Mouse (Mus musculus) ES-Bruce4 (cell line): Measurements from ENCODE around the gene Sgk2. TPM values are rescaled to one million over a fixed set of nuclear protein-coding genes. Genes with fewer than 3 reads are reported as not detected.
"Not testable (repeated sequence)": the region's sequence is repeated elsewhere in the genome, so short reads cannot be mapped to it uniquely, and the experiment has no call there.

Source experiments
- H3K27ac ChIP-seq: 2 replicates; pipeline ENCODE4 v1.5.1; 2012; ENCODE audit warnings: low read length, inconsistent platforms; ENCODE audit not compliant: insufficient read depth
- H3K27me3 ChIP-seq: 2 replicates; pipeline ENCODE4 v1.6.1; 2012; ENCODE audit warnings: mild to moderate bottlenecking, low read length, inconsistent platforms; ENCODE audit not compliant: control insufficient read depth, poor library complexity, insufficient read depth, severe bottlenecking
- H3K36me3 ChIP-seq: 2 replicates; pipeline ENCODE4 v1.6.1; 2012; ENCODE audit warnings: inconsistent platforms, mild to moderate bottlenecking, low read length, moderate library complexity; ENCODE audit not compliant: control insufficient read depth, poor library complexity, insufficient read depth, severe bottlenecking
- H3K4me1 ChIP-seq: one replicate; pipeline ENCODE4 v1.8.1; 2011; ENCODE audit warnings: low read length; ENCODE audit not compliant: control insufficient read depth, insufficient read depth
- H3K4me3 ChIP-seq: 2 replicates; pipeline ENCODE4 v1.5.1; 2011; ENCODE audit warnings: low read depth, mild to moderate bottlenecking, low read length
- H3K9ac ChIP-seq: 2 replicates; pipeline ENCODE4 v1.6.1; 2012; ENCODE audit warnings: low read depth, mild to moderate bottlenecking, inconsistent platforms; ENCODE audit not compliant: poor library complexity, severe bottlenecking
- H3K9me3 ChIP-seq: replicated peaks from 2 replicates; pipeline ENCODE4 v1.6.1; 2012; ENCODE audit warnings: mild to moderate bottlenecking, low read length, inconsistent platforms; ENCODE audit not compliant: control insufficient read depth, poor library complexity, insufficient read depth, severe bottlenecking
- CTCF ChIP-seq: IDR thresholded peaks from one replicate; pipeline ENCODE4 v1.8.1; 2011; ENCODE audit warnings: low read depth, low read length
- EP300 ChIP-seq: IDR thresholded peaks from 2 replicates; pipeline ENCODE4 v1.6.1; 2011; ENCODE audit warnings: low read depth, low read length; ENCODE audit not compliant: insufficient read depth
- POLR2A ChIP-seq: IDR thresholded peaks from one replicate; pipeline ENCODE4 v1.8.1; 2011; ENCODE audit warnings: low read length; ENCODE audit not compliant: insufficient read depth
- polyA plus RNA-seq: library from polyadenylated mRNA; stranded (reverse); fragments of >200 nt; gene quantifications from 2 replicates; pipeline ENCODE4 v1.2.4, GENCODE M21; 2011; ENCODE audit warnings: low read depth; ENCODE audit not compliant: missing spikeins, insufficient read depth, insufficient read length

Gene Sgk2
- polyA plus RNA-seq, 1 experiment: 0.66 TPM

DNA sequence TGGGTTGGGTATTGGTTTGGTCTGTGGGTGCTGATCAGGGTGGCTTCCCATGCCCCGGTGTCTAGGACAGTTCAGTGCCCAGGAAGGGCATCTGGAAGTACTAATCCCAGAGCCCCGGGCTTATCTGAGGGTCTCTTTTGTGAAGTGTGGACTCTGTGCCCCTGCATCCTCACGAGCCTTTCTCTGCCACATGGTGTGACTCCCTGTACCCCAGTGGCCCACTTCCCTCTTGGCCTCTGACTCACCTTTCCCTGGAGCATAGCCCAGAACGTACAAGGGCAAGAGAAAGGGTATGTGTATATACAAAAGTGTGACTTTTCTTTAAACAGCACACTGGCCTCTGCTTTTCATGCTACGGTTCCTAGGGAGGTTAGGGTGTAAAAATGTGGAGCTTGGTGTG lies 68.6 kb downstream of the Sgk2 start:
- no peaks in the 10 kb centered on the region for H3K27me3 ChIP-seq
- H3K9ac ChIP-seq: peak overlapping the region; percentile 96
- peaks cover 25% of the 10 kb centered on the region for H3K36me3 ChIP-seq
- peak overlapping the region; percentile 100 for H3K4me3 ChIP-seq
- TF ChIP-seq POLR2A (no peak), CTCF (no peak), EP300 (no peak)
- no peaks in the 10 kb centered on the region for H3K4me1 ChIP-seq
- no peaks in the 10 kb centered on the region for H3K9me3 ChIP-seq
- peak overlapping the region; percentile 63 for H3K27ac ChIP-seq

DNA sequence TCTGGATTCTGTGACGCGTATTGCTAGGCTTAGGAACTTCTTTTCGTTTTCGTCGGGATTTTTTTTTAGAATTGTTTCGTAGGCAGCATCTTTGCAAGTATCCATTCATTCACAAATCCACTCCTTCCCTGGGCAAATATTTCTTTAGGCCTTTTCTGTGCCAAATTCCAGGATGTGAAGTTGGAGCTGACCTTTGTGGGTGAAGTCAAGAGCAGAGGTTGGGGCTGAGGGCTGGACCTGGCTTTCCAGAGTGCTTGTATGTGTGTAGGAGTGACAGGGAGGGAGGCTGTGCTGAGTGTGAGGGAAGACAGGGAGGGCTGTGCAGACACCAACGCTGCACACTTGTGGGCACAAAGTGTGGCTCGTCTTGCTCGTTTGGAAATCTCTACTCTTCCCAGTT lies 69.5 kb downstream of the Sgk2 start:
- Histone ChIP-seq H3K27ac (peak overlapping the region; percentile 63), H3K27me3 (no peaks in the 10 kb centered on the region), H3K36me3 (peaks cover 33% of the 10 kb centered on the region), H3K9ac (peak overlapping the region; percentile 96), H3K4me3 (peak overlapping the region; percentile 100), H3K9me3 (no peaks in the 10 kb centered on the region), H3K4me1 (no peaks in the 10 kb centered on the region)
- TF ChIP-seq EP300 (no peak), CTCF (no peak), POLR2A (no peak)

DNA sequence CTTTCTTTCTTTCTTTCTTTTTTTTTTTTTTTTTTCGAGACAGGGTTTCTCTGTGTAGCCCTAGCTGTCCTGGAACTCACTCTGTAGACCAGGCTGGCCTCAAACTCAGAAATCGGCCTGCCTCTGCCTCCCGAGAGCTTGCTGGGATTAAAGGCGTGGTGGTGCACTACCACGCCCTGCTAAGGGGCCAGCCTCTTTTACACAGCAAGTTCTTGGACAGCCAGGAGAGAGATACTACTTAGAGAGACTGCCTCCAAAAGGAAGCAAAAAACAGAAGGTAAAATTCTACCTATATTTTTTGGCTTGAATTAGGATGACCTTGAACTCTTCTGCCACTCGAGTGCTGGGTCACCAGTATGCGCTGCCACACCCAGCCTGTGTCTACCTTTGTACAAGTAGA lies 71.9 kb downstream of the Sgk2 start:
- peak overlapping the region; percentile 87 for H3K4me3 ChIP-seq
- peak overlapping the region; percentile 96 for H3K9ac ChIP-seq
- peaks cover 51% of the 10 kb centered on the region for H3K36me3 ChIP-seq
- peak overlapping the region; percentile 90 for H3K27ac ChIP-seq
- not testable (repeated sequence) for H3K4me1 ChIP-seq, H3K9me3 ChIP-seq, H3K27me3 ChIP-seq

DNA sequence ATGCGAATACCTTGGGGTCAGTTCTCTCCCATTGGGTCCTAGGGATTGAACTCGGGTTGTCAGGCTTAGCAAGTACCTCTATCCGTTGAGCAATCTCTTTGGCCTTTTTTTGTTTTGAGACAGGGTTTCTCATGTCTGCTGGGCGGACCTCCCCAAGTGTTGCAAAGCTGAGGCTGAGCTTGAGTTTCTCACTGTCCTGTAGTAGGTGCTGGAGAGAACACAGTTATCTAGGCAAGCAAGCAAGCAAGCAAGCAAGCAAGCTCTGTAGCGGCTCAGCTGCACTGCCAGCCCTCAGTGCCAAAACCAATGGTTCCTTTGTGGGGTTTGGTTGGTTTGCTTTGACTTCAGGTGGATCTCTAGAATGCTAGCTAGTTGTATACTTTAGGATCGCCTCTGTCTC lies 73.5 kb downstream of the Sgk2 start:
- peaks cover 68% of the 10 kb centered on the region for H3K36me3 ChIP-seq
- peak overlapping the region; percentile 78 for H3K27ac ChIP-seq
- TF ChIP-seq POLR2A (no peak), CTCF (no peak)
- no peaks in the 10 kb centered on the region for H3K9me3 ChIP-seq
- no peaks in the 10 kb centered on the region for H3K27me3 ChIP-seq
- H3K4me1 ChIP-seq: peaks cover 7% of the 10 kb centered on the region
- H3K9ac ChIP-seq: peak overlapping the region; percentile 96
- peak overlapping the region; percentile 43 for H3K4me3 ChIP-seq

DNA sequence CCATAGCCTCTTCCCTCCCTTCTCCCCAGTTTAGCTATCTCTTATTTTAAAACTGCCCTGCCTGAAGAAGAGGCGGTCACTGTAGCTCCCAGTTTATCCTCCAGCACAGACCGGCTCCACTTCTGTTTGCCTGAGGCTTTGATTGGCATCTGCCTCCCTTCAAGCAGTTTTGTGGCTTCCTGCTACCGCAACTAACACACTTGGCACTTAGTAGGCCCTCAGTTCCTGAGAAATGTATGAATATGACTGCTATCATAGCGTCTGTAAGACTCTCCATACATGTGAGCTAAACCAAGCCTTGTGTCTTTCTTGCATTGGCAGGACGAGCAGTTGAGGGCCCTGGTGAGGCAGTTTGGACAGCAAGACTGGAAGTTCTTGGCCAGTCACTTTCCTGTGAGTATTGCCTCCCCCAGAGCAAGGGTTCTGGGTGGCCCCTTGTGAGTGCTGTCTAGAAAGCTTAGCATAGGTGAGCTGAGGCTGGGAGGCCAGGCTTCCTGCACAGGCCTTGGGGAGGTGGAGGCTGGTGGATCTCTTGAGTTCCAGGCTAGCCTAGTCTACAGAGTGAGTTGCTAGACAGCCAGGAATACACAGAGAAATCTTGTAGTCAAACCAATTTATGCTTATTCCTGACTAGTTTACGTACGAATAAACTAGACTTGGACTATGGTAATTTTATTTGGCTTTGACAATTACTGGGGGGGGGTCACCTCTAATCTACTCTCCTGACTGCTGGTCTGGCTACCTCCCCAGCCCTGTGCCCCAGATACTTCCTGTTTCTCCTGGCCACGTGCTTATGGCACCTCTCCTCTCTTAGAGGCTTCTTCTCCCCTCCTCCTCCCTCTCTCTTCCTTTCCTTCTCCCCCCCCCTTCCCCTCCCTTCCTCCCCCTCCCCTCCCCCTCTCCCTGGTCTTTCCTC lies 74.3 kb downstream of the Sgk2 start:
- H3K27ac ChIP-seq: peak overlapping the region; percentile 78

DNA sequence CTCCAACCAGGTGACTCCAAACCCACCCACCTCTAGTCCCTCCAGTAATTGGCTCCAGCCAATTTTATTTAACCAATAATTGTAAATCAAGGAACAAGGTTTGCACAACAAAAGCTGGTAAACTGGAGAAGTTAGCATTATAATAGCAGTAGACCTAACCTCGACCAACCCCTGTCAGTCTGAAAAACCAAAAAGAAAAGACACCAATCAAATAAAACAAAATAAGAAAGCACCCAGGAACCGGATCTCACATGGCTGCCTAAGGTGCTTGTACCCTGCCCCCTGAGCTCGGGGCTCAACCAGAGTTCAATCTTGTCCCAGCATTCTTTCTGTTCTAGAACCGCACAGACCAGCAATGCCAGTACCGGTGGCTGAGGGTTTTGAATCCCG lies 75.0 kb downstream of the Sgk2 start:
- Histone ChIP-seq H3K9ac (peak overlapping the region; percentile 33; the same call in 1 of the 2 replicates), H3K36me3 (peaks cover 72% of the 10 kb centered on the region), H3K4me3 (peak overlapping the region; percentile 48)

More for the DNA sequence above, 74.3 kb downstream of the Sgk2 start:
- peak; percentile 70; the same call in 1 of the 2 replicates for TF ChIP-seq EP300
- no peak for TF ChIP-seq CTCF
- Histone ChIP-seq H3K27me3 (no peaks in the 10 kb centered on the region), H3K9me3 (no peaks in the 10 kb centered on the region), H3K4me3 (peak overlapping the region; percentile 46), H3K36me3 (peaks cover 68% of the 10 kb centered on the region), H3K4me1 (peaks cover 7% of the 10 kb centered on the region), H3K9ac (peak overlapping the region; percentile 96)

More for the DNA sequence above, 75.0 kb downstream of the Sgk2 start:
- Histone ChIP-seq H3K9me3 (no peaks in the 10 kb centered on the region), H3K27ac (peak overlapping the region; percentile 73), H3K27me3 (no peaks in the 10 kb centered on the region), H3K4me1 (peaks cover 7% of the 10 kb centered on the region)
- TF ChIP-seq EP300 (peak; percentile 78; the same call in 1 of the 2 replicates), CTCF (no peak)

Other genes starting within 250 kb of the Sgk2 start
- 172 and 175 TPM in 2 replicates for gene Srsf6, start 55.8 kb upstream of the Sgk2 start, polyA plus RNA-seq
- 1.1 and 2.7 TPM in 2 replicates for gene L3mbtl1, start 43.9 kb upstream of the Sgk2 start, polyA plus RNA-seq
- gene Ift52, start 30.0 kb downstream of the Sgk2 start, polyA plus RNA-seq: 62.6 and 69.4 TPM in 2 replicates
- gene Mybl2, start 67.4 kb downstream of the Sgk2 start, polyA plus RNA-seq: 471 and 519 TPM in 2 replicates
- 34.9 and 36.3 TPM in 2 replicates for gene Gtsf1l, start 100.5 kb downstream of the Sgk2 start, polyA plus RNA-seq
- 0.28 and 0.56 TPM in 2 replicates for gene Tox2, start 215.8 kb downstream of the Sgk2 start, polyA plus RNA-seq